Mouse (Mus musculus) embryonic facial prominence, embryonic 12.5 days (tissue): Measurements from ENCODE around the gene Gm26920. TPM values are rescaled to one million over a fixed set of nuclear protein-coding genes. Genes with fewer than 3 reads are reported as not detected.
A peak's percentile ranks its signal among the peaks of the same experiment; 100 is the strongest.

Experiments used
- ATAC-seq: fragments of 200-750 bp; cut with Nextera tagmentation; 2 replicates; pipeline ENCODE4 v1.8.0; 2017; ENCODE audit not compliant: insufficient number of reproducible peaks, insufficient read depth, low FRiP score, low TSS enrichment
- H3K27ac ChIP-seq: fragments of 300-500 bp; sonication (generic); 2 replicates; pipeline ENCODE4 v1.5.1; 2016; ENCODE audit warnings: mild to moderate bottlenecking
- H3K27me3 ChIP-seq: fragments of 300-500 bp; sonication (generic); 2 replicates; pipeline ENCODE4 v1.6.1; 2016; ENCODE audit warnings: mild to moderate bottlenecking, moderate library complexity
- H3K36me3 ChIP-seq: fragments of 300-500 bp; sonication (generic); 2 replicates; pipeline ENCODE4 v1.6.1; 2016; ENCODE audit warnings: mild to moderate bottlenecking
- H3K4me1 ChIP-seq: fragments of 300-500 bp; sonication (generic); 2 replicates; pipeline ENCODE4 v1.6.1; 2016
- H3K4me2 ChIP-seq: fragments of 300-500 bp; sonication (generic); replicated peaks from 2 replicates; pipeline ENCODE4 v1.6.1; 2016; ENCODE audit warnings: mild to moderate bottlenecking, moderate library complexity
- H3K4me3 ChIP-seq: fragments of 300-500 bp; sonication (generic); 2 replicates; pipeline ENCODE4 v1.5.1; 2016; ENCODE audit warnings: mild to moderate bottlenecking
- H3K9ac ChIP-seq: fragments of 300-500 bp; sonication (generic); 2 replicates; pipeline ENCODE4 v1.6.1; 2016; ENCODE audit warnings: mild to moderate bottlenecking, moderate library complexity
- H3K9me3 ChIP-seq: fragments of 300-500 bp; sonication (generic); 2 replicates; pipeline ENCODE4 v1.6.1; 2016; ENCODE audit warnings: mild to moderate bottlenecking, moderate library complexity
- WGBS: fragments of 180-500 bp; shearing (Covaris S2); methylation state at CpG from one replicate; pipeline ENCODE4 v1.1.7; 2016; 5-methylcytosine and 5-hydroxymethylcytosine counted together
- polyA plus RNA-seq: library from polyadenylated mRNA; unstranded; fragments of >200 nt; fragmentation: Nextera tagmentation; extraction: Ambion mirVana; gene quantifications from 2 replicates; pipeline ENCODE4 v1.2.1, GENCODE M21; 2016

Gm26920 gene
- polyA plus RNA-seq, 1 experiment from 2014 or later = 3.3 TPM

- Histone ChIP-seq H3K36me3 (peaks cover 24% of the 10 kb centered on the region), H3K4me2 (peak within 1 kb of the TSS; percentile 66), H3K4me3 (peak within 1 kb of the TSS; percentile 58), H3K4me1 (peaks cover 15% of the 10 kb centered on the region; the same call in 1 of the 2 replicates), H3K9ac (peak within 1 kb of the TSS; percentile 77), H3K9me3 (no peaks in the 10 kb centered on the region), H3K27ac (peak within 1 kb of the TSS; percentile 98), H3K27me3 (no peaks in the 10 kb centered on the region)
- under 1% methylated on average over 26 of the region's 26 CpGs for WGBS
- peak; percentile 81 for ATAC-seq
These were observed 4.6 kb upstream of the Gm26920 start, which contains the start of gene Zfp260 for GRCm38 (mm10) chr7:30094646-30095429. Gene Zfp260 (plus strand): TSS chr7:30094777.

DNA sequence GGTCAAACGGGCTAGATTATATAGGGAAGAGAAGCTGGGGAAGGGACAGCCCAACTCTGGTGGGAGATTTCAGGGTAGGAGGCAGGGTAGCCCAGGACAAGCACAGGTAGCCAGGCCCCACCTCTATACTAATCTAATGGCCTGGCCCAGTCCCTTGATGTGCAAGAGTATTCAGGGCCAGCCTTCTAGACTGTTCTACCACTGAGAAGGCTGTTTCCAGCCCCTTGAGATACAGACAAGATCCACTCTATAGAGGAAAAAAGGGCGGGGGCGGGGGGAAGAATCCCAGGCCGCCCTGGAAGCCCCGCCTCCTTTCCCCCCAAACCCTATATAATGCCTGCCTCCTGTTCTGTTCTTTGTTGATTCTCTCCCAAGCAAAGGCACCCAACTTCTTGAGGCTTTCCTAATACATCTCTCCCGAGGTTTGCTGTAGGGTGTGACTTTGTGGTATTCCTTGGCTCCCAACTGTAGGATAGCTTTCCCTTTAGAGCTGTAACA is 3.8 kb upstream of the Gm26920 start:
- Histone ChIP-seq H3K27ac (peak overlapping the region; percentile 98; the same call in 1 of the 2 replicates), H3K36me3 (peaks cover 15% of the 10 kb centered on the region), H3K4me2 (peak overlapping the region; percentile 49), H3K9ac (no peak overlapping the region), H3K9me3 (no peaks in the 10 kb centered on the region), H3K4me3 (peak overlapping the region; percentile 58), H3K27me3 (no peaks in the 10 kb centered on the region), H3K4me1 (peaks cover 21% of the 10 kb centered on the region)
- ATAC-seq = no peak
- 78% methylated on average over 6 of the region's 6 CpGs for WGBS

GRCm38 (mm10) chr7:30092666-30093065 is 2.5 kb upstream of the Gm26920 start:
- Histone ChIP-seq H3K9ac (no peak overlapping the region), H3K4me2 (no peak overlapping the region), H3K4me3 (no peak overlapping the region), H3K9me3 (no peaks in the 10 kb centered on the region), H3K27ac (no peak overlapping the region), H3K27me3 (no peaks in the 10 kb centered on the region), H3K36me3 (peaks cover 5% of the 10 kb centered on the region), H3K4me1 (peaks cover 31% of the 10 kb centered on the region)
- ATAC-seq = no peak
- WGBS = 82% methylated on average over 9 of the region's 9 CpGs

- H3K27ac ChIP-seq = peak overlapping the region; percentile 87
- H3K9me3 ChIP-seq = no peaks in the 10 kb centered on the region
- peak overlapping the region; percentile 83 for H3K4me2 ChIP-seq
- no peak overlapping the region for H3K9ac ChIP-seq
- H3K4me1 ChIP-seq = peaks cover 27% of the 10 kb centered on the region
- peak overlapping the region; percentile 70 for H3K4me3 ChIP-seq
- no peaks in the 10 kb centered on the region for H3K27me3 ChIP-seq
- ATAC-seq = 0 out of 2 replicates have a peak, but pooled peaks have one; percentile 2
- WGBS = 6% methylated on average over 9 of the region's 9 CpGs
- H3K36me3 ChIP-seq = peaks cover 10% of the 10 kb centered on the region
These were observed 868 bp upstream of the Gm26920 start for GRCm38 (mm10) chr7:30090970-30091585.

- ATAC-seq = no peak
- 6% methylated on average over 6 of the region's 6 CpGs for WGBS
These were observed 805 bp downstream of the Gm26920 start for GRCm38 (mm10) chr7:30089405-30089804.

GRCm38 (mm10) chr7:30086524-30086923 is 3.7 kb downstream of the Gm26920 start:
- WGBS = 94% methylated on average over 9 of the region's 9 CpGs
- Histone ChIP-seq H3K27ac (no peak overlapping the region), H3K4me2 (no peak overlapping the region), H3K27me3 (no peaks in the 10 kb centered on the region), H3K9me3 (peaks cover 5% of the 10 kb centered on the region; the same call in 1 of the 2 replicates), H3K4me3 (no peak overlapping the region), H3K36me3 (peaks cover 40% of the 10 kb centered on the region), H3K4me1 (peaks cover 21% of the 10 kb centered on the region), H3K9ac (no peak overlapping the region)
- no peak for ATAC-seq

More at GRCm38 (mm10) chr7:30089405-30089804, 805 bp downstream of the Gm26920 start:
- Histone ChIP-seq H3K27ac (peak overlapping the region; percentile 87; the same call in 1 of the 2 replicates), H3K4me1 (peaks cover 27% of the 10 kb centered on the region), H3K9ac (peak overlapping the region; percentile 74), H3K4me2 (peak overlapping the region; percentile 83), H3K27me3 (no peaks in the 10 kb centered on the region), H3K36me3 (peaks cover 26% of the 10 kb centered on the region), H3K4me3 (peak overlapping the region; percentile 70), H3K9me3 (peaks cover 5% of the 10 kb centered on the region; the same call in 1 of the 2 replicates)

DNA sequence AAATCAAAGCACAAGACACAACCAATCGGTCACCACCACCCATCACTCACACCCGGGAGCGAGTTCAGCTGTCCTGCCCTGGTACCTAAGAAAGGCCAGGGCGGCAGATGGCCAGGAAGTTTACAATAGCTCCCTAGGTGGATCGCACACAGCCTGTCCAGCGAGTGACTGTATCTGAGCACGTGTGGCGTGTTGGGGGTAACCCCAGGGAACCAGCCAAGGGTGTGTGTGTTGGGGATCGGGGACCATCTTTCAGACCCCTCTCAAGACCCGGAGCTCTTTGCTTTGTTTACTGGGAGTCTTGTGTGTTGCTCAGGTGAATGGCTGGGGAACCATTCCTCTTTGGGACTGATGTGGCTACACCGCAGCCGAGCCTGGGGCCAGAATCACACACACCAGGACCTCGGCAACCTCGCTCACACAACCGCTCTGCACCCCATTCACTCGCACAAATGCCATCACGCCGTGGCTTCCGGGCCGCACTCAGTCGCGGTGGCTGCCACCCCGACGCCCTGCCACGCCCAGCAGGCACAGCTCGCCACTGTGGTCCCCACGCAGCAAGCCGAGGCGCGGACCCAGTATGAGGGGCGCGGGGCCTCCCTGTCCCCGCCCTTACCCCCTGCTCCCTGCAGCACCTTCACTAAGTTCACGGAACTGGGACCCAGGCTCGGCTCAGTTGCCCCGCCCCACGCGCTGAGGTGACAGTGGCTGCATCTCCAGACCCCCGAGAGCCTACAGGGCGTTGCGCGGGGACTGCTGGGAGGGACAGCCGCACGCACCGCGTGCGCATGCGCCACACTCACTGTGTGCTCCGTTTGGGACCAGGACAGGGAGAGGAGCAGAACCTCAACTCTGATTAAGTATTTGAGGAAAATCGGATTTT is 17.8 kb downstream of the Gm26920 start, which contains the start of gene Zfp82:
TSS of gene Zfp82 (minus strand) at position 755 of the 883 bp plus-strand sequence.
- Histone ChIP-seq H3K4me3 (peak within 1 kb of the TSS; percentile 78), H3K27ac (peak within 1 kb of the TSS; percentile 60; the same call in 1 of the 2 replicates), H3K4me2 (peak within 1 kb of the TSS; percentile 85), H3K36me3 (peaks cover 32% of the 10 kb centered on the region), H3K9ac (peak within 1 kb of the TSS; percentile 78), H3K27me3 (no peaks in the 10 kb centered on the region), H3K9me3 (no peaks in the 10 kb centered on the region), H3K4me1 (no peaks in the 10 kb centered on the region)
- WGBS = under 1% methylated on average over 50 of the region's 50 CpGs
- peak; percentile 68 for ATAC-seq

- 81% methylated on average over 5 of the region's 5 CpGs for WGBS
- peaks cover 52% of the 10 kb centered on the region for H3K36me3 ChIP-seq
- H3K4me3 ChIP-seq = no peak overlapping the region
- no peak overlapping the region for H3K27ac ChIP-seq
- ATAC-seq = no peak
- no peak overlapping the region for H3K9ac ChIP-seq
- H3K4me2 ChIP-seq = no peak overlapping the region
- no peaks in the 10 kb centered on the region for H3K9me3 ChIP-seq
- H3K4me1 ChIP-seq = no peaks in the 10 kb centered on the region
- no peaks in the 10 kb centered on the region for H3K27me3 ChIP-seq
These were observed 25.6 kb downstream of the Gm26920 start for GRCm38 (mm10) chr7:30064622-30065021.

DNA sequence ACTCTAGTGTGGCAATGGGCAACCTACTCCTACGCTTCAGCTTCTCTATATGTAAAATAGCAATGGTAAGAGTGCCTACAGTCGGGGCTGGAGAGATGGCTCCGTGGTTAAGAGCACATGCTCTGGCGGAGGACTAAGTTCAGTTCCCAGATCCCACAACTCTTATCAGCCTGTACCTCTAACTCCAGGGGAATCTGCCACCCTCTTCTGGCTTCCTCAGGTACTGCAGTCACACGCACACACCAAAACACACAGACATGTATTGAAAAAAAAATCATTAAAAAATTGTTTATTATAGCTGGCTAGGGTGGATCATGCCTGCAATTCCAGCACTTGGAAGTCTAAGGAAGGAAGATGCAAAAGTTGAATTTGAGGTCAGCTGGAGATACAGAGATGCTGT is 27.7 kb downstream of the Gm26920 start:
- 88% methylated on average over 5 of the region's 5 CpGs for WGBS

GRCm38 (mm10) chr7:30060341-30060740 is 29.9 kb downstream of the Gm26920 start:
- Histone ChIP-seq H3K27me3 (no peaks in the 10 kb centered on the region), H3K27ac (no peak overlapping the region), H3K9me3 (no peaks in the 10 kb centered on the region), H3K4me2 (no peak overlapping the region), H3K9ac (no peak overlapping the region), H3K4me3 (no peak overlapping the region), H3K36me3 (peaks cover 58% of the 10 kb centered on the region), H3K4me1 (no peaks in the 10 kb centered on the region)
- no peak for ATAC-seq
- 79% methylated on average over 6 of the region's 6 CpGs for WGBS

More for the DNA sequence above, 27.7 kb downstream of the Gm26920 start:
- ATAC-seq = no peak
- no peaks in the 10 kb centered on the region for H3K4me1 ChIP-seq
- H3K4me3 ChIP-seq = no peak overlapping the region
- no peaks in the 10 kb centered on the region for H3K27me3 ChIP-seq
- H3K9me3 ChIP-seq = no peaks in the 10 kb centered on the region
- H3K36me3 ChIP-seq = peaks cover 52% of the 10 kb centered on the region
- H3K4me2 ChIP-seq = no peak overlapping the region
- no peak overlapping the region for H3K9ac ChIP-seq
- H3K27ac ChIP-seq = no peak overlapping the region

GRCm38 (mm10) chr7:30053591-30053990 is 36.6 kb downstream of the Gm26920 start:
- Histone ChIP-seq H3K4me3 (no peak overlapping the region), H3K9me3 (no peaks in the 10 kb centered on the region), H3K27ac (peak overlapping the region; percentile 70; the same call in 1 of the 2 replicates), H3K9ac (no peak overlapping the region), H3K27me3 (no peaks in the 10 kb centered on the region), H3K36me3 (peaks cover 26% of the 10 kb centered on the region), H3K4me1 (peaks cover 9% of the 10 kb centered on the region; the same call in 1 of the 2 replicates), H3K4me2 (no peak overlapping the region)
- no peak for ATAC-seq
- 12% methylated on average over 3 of the region's 3 CpGs for WGBS
